Mouse (Mus musculus) embryonic fibroblast, embryonic 13.5 days (primary cell): Measurements from ENCODE around the gene Trp53.

Source experiments
- CTCF ChIP-seq: IDR thresholded peaks from 2 replicates; pipeline ENCODE4 v1.5.1; 2011; ENCODE audit warnings: mild to moderate bottlenecking, control low read depth, low read length, moderate library complexity, borderline replicate concordance; ENCODE audit not compliant: insufficient read depth
- POLR2A ChIP-seq: IDR thresholded peaks from 2 replicates; pipeline ENCODE4 v1.6.1; 2011; ENCODE audit warnings: low read depth, mild to moderate bottlenecking, control low read depth, low read length, moderate library complexity

DNA sequence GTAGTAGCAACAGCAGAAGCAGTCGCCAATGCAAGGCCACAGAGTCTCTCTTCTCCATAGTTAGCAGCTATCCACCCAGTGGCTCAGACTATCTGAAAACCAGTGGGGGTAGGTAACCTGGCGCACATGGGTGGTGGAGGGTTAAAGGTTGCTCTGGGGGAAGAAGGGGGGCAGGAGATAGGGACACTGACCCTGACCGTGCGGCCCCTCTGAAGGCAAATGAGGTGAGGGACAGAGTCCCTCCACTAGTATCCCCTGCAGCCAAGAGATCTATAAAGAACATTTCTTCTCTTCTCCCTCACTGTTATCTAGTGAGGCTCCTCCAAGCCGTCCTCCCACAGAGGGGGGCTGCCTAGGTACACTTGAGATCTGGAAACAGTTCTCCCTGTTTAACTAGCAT is 37.6 kb downstream of the Trp53 start, which contains the start of gene Shbg:
- TF ChIP-seq CTCF (no peak), POLR2A (no peak)
